Mouse (Mus musculus) left cerebral cortex, adult 2 months (tissue): ENCODE data around the gene Dus2. TPM values are rescaled to one million over a fixed set of nuclear protein-coding genes. Genes with fewer than 3 reads are reported as not detected.

Experiments
- DNase-seq, 2 experiments: peaks; one replicate each; pipeline ENCODE4 v3.0.0; 2021 to 2022; ENCODE audit warnings: low spot score in 2 of 2, mixed read lengths in 1 of 2; ENCODE audit errors: extremely low spot score in 1 of 2
- H3K27ac ChIP-seq: fragments of 200-600 bp; 2 replicates; pipeline ENCODE4 v1.8.1; 2022
- H3K4me3 ChIP-seq: fragments of 200-600 bp; 2 replicates; pipeline ENCODE4 v1.8.1; 2022
- CTCF ChIP-seq: fragments of 200-600 bp; IDR thresholded peaks from 2 replicates; pipeline ENCODE4 v1.8.1; 2022; ENCODE audit warnings: antibody characterized with exemption, mild to moderate bottlenecking, moderate library complexity
- intact Hi-C: fragments of 180-260 bp; cut with DNase I; formaldehyde crosslinking; loops from one replicate; pipeline ENCODE4 v1.15.1; 2025
- total RNA-seq, 2 experiments: library from RNA; stranded (reverse); gene quantifications; 2 replicates each; pipeline ENCODE4 v1.2.3; 2021

The Dus2 gene
- total RNA-seq, 2 experiments from 2014 or later = 19.7 to 21.9 TPM

GRCm38 (mm10) chr8:106016284-106016683 lies 25.1 kb downstream of the Dus2 start:
- intact Hi-C loops = no loop called here
- no peak for TF ChIP-seq CTCF
- DNase-seq = no peak
- no peak overlapping the region for H3K27ac ChIP-seq
- no peak overlapping the region for H3K4me3 ChIP-seq

- intact Hi-C loops = no loop called here
- no peak for TF ChIP-seq CTCF
- H3K4me3 ChIP-seq = no peak overlapping the region
- no peak overlapping the region for H3K27ac ChIP-seq
- no peak for DNase-seq
Observed at GRCm38 (mm10) chr8:106017130-106017529, 26.0 kb downstream of the Dus2 start.

GRCm38 (mm10) chr8:106018039-106018438 lies 26.9 kb downstream of the Dus2 start:
- TF ChIP-seq CTCF = no peak
- no peak for DNase-seq
- no peak overlapping the region for H3K4me3 ChIP-seq
- H3K27ac ChIP-seq = no peak overlapping the region
- intact Hi-C loops = no loop called here

DNA sequence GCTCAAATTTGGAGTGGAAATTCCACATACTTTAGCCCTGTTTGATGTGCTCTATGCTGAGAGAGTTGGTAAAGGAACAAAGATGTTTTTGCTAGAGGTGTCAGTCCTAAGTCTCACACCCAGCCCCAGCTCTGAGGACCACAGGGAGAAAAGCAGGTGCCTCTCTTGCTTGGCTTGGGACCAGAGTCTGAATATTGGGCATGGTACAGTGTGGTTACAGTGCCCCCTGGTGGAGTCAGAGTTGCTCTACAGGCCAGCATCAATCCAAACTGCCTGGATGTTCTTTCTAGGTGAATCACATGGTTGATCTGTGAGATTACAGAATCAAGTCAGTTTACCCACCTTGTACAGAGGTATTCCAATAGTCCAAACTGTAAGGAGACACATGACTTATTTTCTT lies 31.3 kb downstream of the Dus2 start:
- Histone ChIP-seq H3K27ac (no peak overlapping the region), H3K4me3 (no peak overlapping the region)
- peak; percentile 98 for TF ChIP-seq CTCF
- DNase-seq = peak; percentile 76 to 79
- intact Hi-C loops = loop anchor here (2.0 to 5.0 kb wide), 3 partner anchors 32 to 310 kb away; partner anchors contain the start of gene Dus2

- Histone ChIP-seq H3K4me3 (no peak overlapping the region), H3K27ac (no peak overlapping the region)
- no peak for TF ChIP-seq CTCF
- no peak for DNase-seq
- intact Hi-C loops = no loop called here
Observed at GRCm38 (mm10) chr8:106038721-106039120, 47.6 kb downstream of the Dus2 start.

DNA sequence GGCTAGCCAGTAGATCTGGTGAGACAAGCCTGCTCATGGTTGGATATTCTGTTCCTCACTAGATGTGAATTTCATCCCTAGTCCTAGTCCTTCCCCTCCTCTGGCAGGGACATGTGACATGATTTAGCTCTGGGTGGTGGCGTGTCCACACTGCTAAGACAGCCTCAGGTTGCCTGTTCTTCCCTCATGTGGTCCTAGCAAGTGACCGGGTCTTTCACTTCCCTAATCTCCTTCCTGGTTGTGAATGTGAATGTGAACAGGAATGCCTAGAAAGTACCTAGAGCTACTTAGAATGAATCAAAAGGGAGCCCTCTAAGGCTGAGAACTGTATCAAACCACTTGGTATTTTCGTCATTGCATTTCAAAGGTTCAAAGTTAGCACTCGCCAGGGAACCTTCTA lies 48.5 kb downstream of the Dus2 start:
- no peak for DNase-seq
- H3K27ac ChIP-seq = no peak overlapping the region
- intact Hi-C loops = no loop called here
- no peak overlapping the region for H3K4me3 ChIP-seq
- TF ChIP-seq CTCF = no peak

DNA sequence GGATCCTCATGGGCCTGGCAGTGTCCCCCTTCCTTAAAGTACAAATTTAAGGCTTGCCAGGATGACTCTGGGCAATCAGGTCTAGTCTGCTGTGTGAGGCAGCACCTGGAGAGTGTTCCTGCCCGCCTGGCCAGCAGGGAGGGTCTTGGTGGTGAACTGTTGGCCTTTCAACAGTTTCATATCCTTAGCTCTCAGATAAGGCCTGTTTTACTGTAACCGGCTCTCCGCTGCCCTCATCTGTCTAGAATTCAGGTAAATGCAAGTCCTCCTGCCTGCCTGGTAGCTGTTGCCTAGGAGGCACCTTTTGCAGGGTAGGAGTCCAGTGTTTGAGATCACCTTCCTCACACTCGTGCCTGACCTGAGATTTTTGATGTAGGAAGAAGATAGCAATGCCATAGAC lies 49.1 kb downstream of the Dus2 start:
- intact Hi-C loops = no loop called here
- H3K4me3 ChIP-seq = no peak overlapping the region
- no peak for TF ChIP-seq CTCF
- no peak overlapping the region for H3K27ac ChIP-seq
- DNase-seq = no peak

DNA sequence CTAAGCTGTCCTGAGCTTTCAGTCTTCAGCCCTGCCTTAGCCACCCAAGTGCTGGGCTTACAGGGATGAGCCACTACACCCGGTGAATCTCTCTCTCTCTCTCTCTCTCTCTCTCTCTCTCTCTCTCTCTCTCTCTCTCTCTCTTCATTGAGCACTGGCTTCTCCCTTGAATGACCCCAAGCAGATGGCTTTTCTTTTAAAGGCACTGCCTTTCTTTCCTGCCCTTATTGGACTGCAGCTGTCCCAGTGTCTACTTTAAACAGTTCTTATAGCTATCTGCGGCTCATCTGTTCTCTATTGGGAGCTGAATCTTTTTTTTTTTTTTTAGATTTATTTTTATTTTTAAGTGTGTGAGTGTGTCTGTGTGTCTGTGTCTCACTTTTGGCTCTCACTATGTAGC lies 51.9 kb downstream of the Dus2 start:
- Histone ChIP-seq H3K27ac (no peak overlapping the region), H3K4me3 (no peak overlapping the region)
- intact Hi-C loops = no loop called here
- DNase-seq = no peak
- no peak for TF ChIP-seq CTCF

GRCm38 (mm10) chr8:106044151-106044550 lies 53.0 kb downstream of the Dus2 start:
- Histone ChIP-seq H3K27ac (no peak overlapping the region), H3K4me3 (no peak overlapping the region)
- intact Hi-C loops = no loop called here
- TF ChIP-seq CTCF = no peak
- DNase-seq = no peak

GRCm38 (mm10) chr8:106046872-106047559 lies 55.9 kb downstream of the Dus2 start:
- intact Hi-C loops = no loop called here
- H3K4me3 ChIP-seq = no peak overlapping the region
- DNase-seq = no peak
- H3K27ac ChIP-seq = no peak overlapping the region
- no peak for TF ChIP-seq CTCF

DNA sequence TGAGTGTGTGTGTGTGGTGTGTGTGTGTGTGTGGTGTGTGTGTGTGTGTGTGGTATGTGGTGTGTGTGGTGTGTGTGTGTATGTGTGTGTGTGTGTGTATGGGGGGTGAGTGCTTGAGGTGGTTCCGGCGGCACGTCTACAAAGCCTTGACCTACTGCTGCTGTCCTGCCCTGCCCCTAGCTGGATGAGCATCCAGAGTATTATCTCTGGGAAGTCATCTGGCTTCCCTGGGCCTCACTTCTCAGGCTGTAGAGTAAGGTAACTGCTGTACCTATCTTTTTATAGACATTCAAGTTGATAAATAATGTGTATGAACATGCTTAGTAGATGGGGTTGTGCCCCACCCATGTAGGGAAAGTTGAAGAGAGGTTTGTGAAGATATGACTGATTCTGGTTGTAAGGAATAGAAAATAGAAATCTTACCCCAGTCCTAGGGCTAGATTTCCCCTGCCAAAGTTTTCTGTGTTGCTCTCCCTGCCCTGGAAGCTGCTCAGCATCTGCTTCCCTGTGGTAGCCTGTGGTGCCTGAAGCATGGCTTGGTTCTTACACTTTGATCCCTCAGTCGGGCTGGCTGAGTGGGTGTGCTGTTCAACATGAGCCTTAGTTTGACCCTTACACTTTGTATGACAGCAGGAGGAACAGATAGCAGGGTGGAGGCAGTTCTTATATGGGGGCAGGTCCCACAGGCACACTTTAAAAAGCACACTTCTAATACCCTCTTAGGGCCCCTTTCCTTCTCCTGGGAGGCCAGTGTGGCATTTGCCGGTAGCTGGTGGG lies 56.9 kb downstream of the Dus2 start:
- DNase-seq = no peak
- H3K4me3 ChIP-seq = no peak overlapping the region
- intact Hi-C loops = no loop called here
- TF ChIP-seq CTCF = no peak
- no peak overlapping the region for H3K27ac ChIP-seq

- no peak for DNase-seq
- H3K27ac ChIP-seq = no peak overlapping the region
- H3K4me3 ChIP-seq = no peak overlapping the region
- TF ChIP-seq CTCF = no peak
- intact Hi-C loops = no loop called here
Observed at GRCm38 (mm10) chr8:106049840-106050239, 58.7 kb downstream of the Dus2 start.

- DNase-seq = no peak
- Histone ChIP-seq H3K4me3 (no peak overlapping the region), H3K27ac (no peak overlapping the region)
- no peak for TF ChIP-seq CTCF
- intact Hi-C loops = no loop called here
Observed at GRCm38 (mm10) chr8:106051068-106051467, 59.9 kb downstream of the Dus2 start.
